Mouse (Mus musculus): ENCODE data around the gene Pomt2.
"Not testable (repeated sequence)": the region's sequence is repeated elsewhere in the genome, so short reads cannot be mapped to it uniquely, and the experiment has no call there.

Gene Pomt2

GRCm38 (mm10) chr12:87147395-87148089 lies at the start of gene Pomt2:
Gene Pomt2 (minus strand): TSS chr12:87147968.
- DNase-seq, result peak; percentile 95 to 97

GRCm38 (mm10) chr12:87196310-87196709 lies 48.5 kb upstream of the Pomt2 start:
- DNase-seq, result no peak

- no peak for DNase-seq
These were observed 47.3 kb upstream of the Pomt2 start for GRCm38 (mm10) chr12:87195069-87195468.

GRCm38 (mm10) chr12:87193008-87193407 lies 45.2 kb upstream of the Pomt2 start:
- no peak for DNase-seq

- DNase-seq, result no peak
These were observed 29.9 kb upstream of the Pomt2 start for GRCm38 (mm10) chr12:87177631-87178030.

GRCm38 (mm10) chr12:87175194-87175946 lies 27.6 kb upstream of the Pomt2 start:
- no peak for DNase-seq

- no peak for DNase-seq
These were observed 13.0 kb upstream of the Pomt2 start for GRCm38 (mm10) chr12:87160815-87161214.

- DNase-seq, result no peak
These were observed 12.5 kb upstream of the Pomt2 start for GRCm38 (mm10) chr12:87160310-87160709.

- no peak for DNase-seq
These were observed 10.3 kb upstream of the Pomt2 start for GRCm38 (mm10) chr12:87158099-87158498.

- peak; percentile 87 to 91 for DNase-seq
These were observed 9.6 kb upstream of the Pomt2 start for GRCm38 (mm10) chr12:87157361-87157760.

- DNase-seq, result not testable (repeated sequence)
These were observed 6.7 kb upstream of the Pomt2 start for GRCm38 (mm10) chr12:87154448-87154847.

- no peak for DNase-seq
These were observed 1.7 kb upstream of the Pomt2 start for GRCm38 (mm10) chr12:87149471-87149870.

- DNase-seq, result peak; percentile 55 to 69
These were observed 368 bp upstream of the Pomt2 start for GRCm38 (mm10) chr12:87148136-87148535.

GRCm38 (mm10) chr12:87146966-87147365 lies 802 bp downstream of the Pomt2 start, which contains the start of gene Gstz1:
Gene Gstz1 (plus strand): TSS chr12:87147165.
- DNase-seq, result peak; percentile 91

GRCm38 (mm10) chr12:87142156-87142555 lies 5.6 kb downstream of the Pomt2 start:
- DNase-seq, result no peak

- no peak for DNase-seq
These were observed 9.0 kb downstream of the Pomt2 start for GRCm38 (mm10) chr12:87138768-87139167.

- no peak for DNase-seq
These were observed 9.4 kb downstream of the Pomt2 start for GRCm38 (mm10) chr12:87138342-87138701.

- DNase-seq, result no peak
These were observed 10.1 kb downstream of the Pomt2 start for GRCm38 (mm10) chr12:87137439-87138341.

- DNase-seq, result no peak
These were observed 15.0 kb downstream of the Pomt2 start for GRCm38 (mm10) chr12:87132784-87133183.

GRCm38 (mm10) chr12:87132210-87132609 lies 15.6 kb downstream of the Pomt2 start:
- DNase-seq, result no peak

GRCm38 (mm10) chr12:87131619-87132018 lies 16.1 kb downstream of the Pomt2 start:
- peak in 1 of 2 experiments; percentile 46 for DNase-seq

- no peak for DNase-seq
These were observed 16.6 kb downstream of the Pomt2 start for GRCm38 (mm10) chr12:87131181-87131580.

GRCm38 (mm10) chr12:87130224-87130623 lies 17.5 kb downstream of the Pomt2 start:
- no peak for DNase-seq
